Mouse (Mus musculus) ES-Bruce4 (cell line): Measurements from ENCODE around the gene Mest. TPM values are rescaled to one million over a fixed set of nuclear protein-coding genes. Genes with fewer than 3 reads are reported as not detected.

Experiments
- H3K27ac ChIP-seq: 2 replicates; pipeline ENCODE4 v1.5.1; 2012; ENCODE audit warnings: low read length, inconsistent platforms; ENCODE audit not compliant: insufficient read depth
- H3K27me3 ChIP-seq: 2 replicates; pipeline ENCODE4 v1.6.1; 2012; ENCODE audit warnings: mild to moderate bottlenecking, low read length, inconsistent platforms; ENCODE audit not compliant: control insufficient read depth, poor library complexity, insufficient read depth, severe bottlenecking
- H3K36me3 ChIP-seq: 2 replicates; pipeline ENCODE4 v1.6.1; 2012; ENCODE audit warnings: inconsistent platforms, mild to moderate bottlenecking, low read length, moderate library complexity; ENCODE audit not compliant: control insufficient read depth, poor library complexity, insufficient read depth, severe bottlenecking
- H3K4me1 ChIP-seq: one replicate; pipeline ENCODE4 v1.8.1; 2011; ENCODE audit warnings: low read length; ENCODE audit not compliant: control insufficient read depth, insufficient read depth
- H3K4me3 ChIP-seq: 2 replicates; pipeline ENCODE4 v1.5.1; 2011; ENCODE audit warnings: low read depth, mild to moderate bottlenecking, low read length
- H3K9ac ChIP-seq: 2 replicates; pipeline ENCODE4 v1.6.1; 2012; ENCODE audit warnings: low read depth, mild to moderate bottlenecking, inconsistent platforms; ENCODE audit not compliant: poor library complexity, severe bottlenecking
- H3K9me3 ChIP-seq: replicated peaks from 2 replicates; pipeline ENCODE4 v1.6.1; 2012; ENCODE audit warnings: mild to moderate bottlenecking, low read length, inconsistent platforms; ENCODE audit not compliant: control insufficient read depth, poor library complexity, insufficient read depth, severe bottlenecking
- CTCF ChIP-seq: IDR thresholded peaks from one replicate; pipeline ENCODE4 v1.8.1; 2011; ENCODE audit warnings: low read depth, low read length
- EP300 ChIP-seq: IDR thresholded peaks from 2 replicates; pipeline ENCODE4 v1.6.1; 2011; ENCODE audit warnings: low read depth, low read length; ENCODE audit not compliant: insufficient read depth
- POLR2A ChIP-seq: IDR thresholded peaks from one replicate; pipeline ENCODE4 v1.8.1; 2011; ENCODE audit warnings: low read length; ENCODE audit not compliant: insufficient read depth
- polyA plus RNA-seq: library from polyadenylated mRNA; stranded (reverse); fragments of >200 nt; gene quantifications from 2 replicates; pipeline ENCODE4 v1.2.4, GENCODE M21; 2011; ENCODE audit warnings: low read depth; ENCODE audit not compliant: missing spikeins, insufficient read depth, insufficient read length

Mest gene
- polyA plus RNA-seq, 1 experiment = 50.5 TPM

DNA sequence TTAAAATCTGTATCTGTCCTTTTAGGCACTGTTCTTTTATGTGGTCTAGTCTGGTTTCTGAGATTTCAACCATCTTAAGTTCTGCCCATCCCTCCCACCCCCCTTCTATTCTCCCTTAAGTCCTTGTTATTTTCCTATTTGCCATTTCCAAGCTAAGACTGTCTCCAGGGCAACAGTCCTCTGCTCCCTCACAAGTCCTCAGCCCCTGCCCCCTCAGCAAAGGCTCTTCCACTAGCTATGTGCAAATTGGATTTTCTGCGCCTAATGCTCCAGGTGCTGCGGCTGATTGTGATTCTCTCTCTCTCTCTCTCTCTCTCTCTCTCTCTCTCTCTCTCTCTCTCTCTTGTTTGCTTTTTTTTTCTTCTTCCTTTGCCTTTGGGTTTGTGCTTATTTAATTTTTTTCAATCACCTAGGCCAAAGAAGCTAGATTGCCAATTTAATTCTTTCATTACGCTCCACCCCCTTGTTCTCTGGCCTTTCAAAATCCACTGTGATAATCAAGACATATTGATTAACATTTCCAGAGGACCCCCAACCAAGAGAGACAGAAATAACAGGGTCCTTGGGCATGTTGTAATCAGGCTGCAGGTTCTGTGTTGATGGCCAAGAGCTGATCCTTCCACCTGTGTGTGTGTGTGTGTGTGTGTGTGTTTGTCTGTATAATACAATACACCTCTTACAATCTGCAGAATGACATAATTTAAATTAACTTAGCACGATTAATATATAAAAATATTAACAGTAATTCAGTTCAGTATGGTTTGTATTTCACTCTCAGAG, 772 bp upstream of the Mest start:
- Histone ChIP-seq H3K9ac (no peak overlapping the region), H3K9me3 (no peaks in the 10 kb centered on the region), H3K4me1 (no peaks in the 10 kb centered on the region), H3K27ac (no peak overlapping the region), H3K27me3 (no peaks in the 10 kb centered on the region), H3K36me3 (no peaks in the 10 kb centered on the region), H3K4me3 (no peak overlapping the region)
- TF ChIP-seq CTCF (no peak), POLR2A (no peak), EP300 (no peak)

DNA sequence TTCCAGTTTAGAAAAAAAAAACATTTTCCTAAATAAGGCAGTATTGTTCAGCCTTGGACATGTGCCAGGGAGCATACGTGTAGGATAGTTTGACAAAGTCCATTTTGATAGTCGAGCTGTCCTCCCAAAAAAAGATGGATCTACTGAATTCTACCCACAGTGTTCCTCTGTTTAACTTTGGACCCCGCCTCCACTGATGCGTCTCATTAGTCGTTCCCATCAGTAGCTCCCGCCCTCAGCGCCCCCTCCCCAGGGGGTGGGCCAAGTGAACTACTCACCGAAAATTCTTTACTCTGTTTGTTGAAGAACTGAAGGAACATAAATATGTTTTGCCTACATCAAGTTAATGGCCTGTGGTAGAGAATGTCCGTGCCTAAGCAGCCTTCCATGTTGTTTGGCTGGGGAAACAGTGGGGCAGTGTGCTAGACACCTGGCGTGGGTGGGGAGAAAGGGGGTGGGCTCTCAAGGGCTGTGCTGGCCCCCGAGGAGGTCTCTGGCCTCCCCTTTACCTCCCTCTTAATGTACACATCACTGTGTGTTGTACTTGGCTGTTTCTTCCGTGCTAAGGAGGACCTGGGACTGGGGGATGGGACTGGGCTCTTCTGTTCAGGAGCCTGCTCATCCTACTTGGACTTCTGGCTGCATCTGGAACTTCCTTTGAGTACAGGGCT, 7.1 kb downstream of the Mest start:
- Histone ChIP-seq H3K36me3 (no peaks in the 10 kb centered on the region), H3K9ac (no peak overlapping the region), H3K27ac (no peak overlapping the region), H3K9me3 (no peaks in the 10 kb centered on the region), H3K4me1 (no peaks in the 10 kb centered on the region), H3K27me3 (no peaks in the 10 kb centered on the region; the same call in 1 of the 2 replicates), H3K4me3 (no peak overlapping the region)
- TF ChIP-seq CTCF = no peak
- no peak for TF ChIP-seq POLR2A
- no peak for TF ChIP-seq EP300

DNA sequence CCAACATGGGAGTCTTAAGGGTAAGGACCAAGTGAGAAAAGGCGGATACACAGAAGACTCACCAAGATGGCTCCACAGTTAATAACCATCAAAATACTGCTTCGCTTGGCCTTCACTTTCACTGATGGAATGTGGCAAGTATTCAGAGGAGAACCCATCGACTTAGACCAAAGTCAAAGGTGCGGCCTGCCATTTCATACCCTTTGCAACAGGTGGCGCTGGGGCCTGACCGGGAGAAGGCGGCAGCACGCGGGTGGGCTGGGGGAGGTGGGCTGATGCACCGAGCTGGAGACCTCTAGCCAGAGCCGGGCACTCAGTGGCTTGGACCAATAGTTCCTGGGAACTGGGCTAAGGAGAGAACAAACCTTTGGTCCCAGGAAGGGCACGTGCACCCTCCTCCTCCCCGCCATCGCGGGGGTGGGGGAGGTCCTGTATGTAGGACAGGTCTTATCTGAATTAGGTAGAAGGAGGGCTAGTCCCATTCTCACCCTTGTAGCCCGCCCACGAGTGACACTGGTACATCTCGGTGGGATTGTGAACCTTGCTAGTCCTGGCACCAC, 9.3 kb downstream of the Mest start:
- H3K27me3 ChIP-seq = no peaks in the 10 kb centered on the region; the same call in 1 of the 2 replicates
- H3K36me3 ChIP-seq = no peaks in the 10 kb centered on the region
- no peaks in the 10 kb centered on the region for H3K4me1 ChIP-seq
- peaks cover 4% of the 10 kb centered on the region; the same call in 1 of the 2 replicates for H3K9me3 ChIP-seq
- TF ChIP-seq EP300 (no peak), CTCF (peak; percentile 33), POLR2A (no peak)
- H3K9ac ChIP-seq = no peak overlapping the region
- no peak overlapping the region for H3K27ac ChIP-seq
- peak overlapping the region; percentile 25 for H3K4me3 ChIP-seq

DNA sequence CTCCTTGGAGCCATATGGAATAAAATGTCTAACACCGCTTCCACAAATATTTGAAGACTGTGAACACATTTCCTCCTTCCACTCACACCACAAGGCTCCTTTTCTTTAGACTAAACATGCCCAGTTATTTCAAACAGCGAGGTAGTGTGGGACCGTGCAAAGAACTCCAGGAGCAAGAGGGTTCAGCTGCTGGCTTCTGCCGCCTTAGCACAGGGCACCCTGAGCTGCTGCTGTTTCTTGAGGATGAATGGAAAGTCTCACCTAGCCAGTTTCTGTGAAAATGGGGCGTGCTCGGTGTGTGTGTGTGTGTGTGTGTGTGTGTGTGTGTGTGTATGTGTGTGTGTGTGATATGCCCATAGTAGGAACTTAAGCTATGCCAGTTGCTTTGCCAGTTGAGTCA, 11.1 kb downstream of the Mest start:
- Histone ChIP-seq H3K9ac (no peak overlapping the region), H3K4me1 (no peaks in the 10 kb centered on the region), H3K36me3 (no peaks in the 10 kb centered on the region), H3K9me3 (peaks cover 11% of the 10 kb centered on the region), H3K27me3 (no peaks in the 10 kb centered on the region; the same call in 1 of the 2 replicates), H3K4me3 (no peak overlapping the region), H3K27ac (no peak overlapping the region)
- TF ChIP-seq EP300 = no peak
- TF ChIP-seq CTCF = no peak
- no peak for TF ChIP-seq POLR2A

DNA sequence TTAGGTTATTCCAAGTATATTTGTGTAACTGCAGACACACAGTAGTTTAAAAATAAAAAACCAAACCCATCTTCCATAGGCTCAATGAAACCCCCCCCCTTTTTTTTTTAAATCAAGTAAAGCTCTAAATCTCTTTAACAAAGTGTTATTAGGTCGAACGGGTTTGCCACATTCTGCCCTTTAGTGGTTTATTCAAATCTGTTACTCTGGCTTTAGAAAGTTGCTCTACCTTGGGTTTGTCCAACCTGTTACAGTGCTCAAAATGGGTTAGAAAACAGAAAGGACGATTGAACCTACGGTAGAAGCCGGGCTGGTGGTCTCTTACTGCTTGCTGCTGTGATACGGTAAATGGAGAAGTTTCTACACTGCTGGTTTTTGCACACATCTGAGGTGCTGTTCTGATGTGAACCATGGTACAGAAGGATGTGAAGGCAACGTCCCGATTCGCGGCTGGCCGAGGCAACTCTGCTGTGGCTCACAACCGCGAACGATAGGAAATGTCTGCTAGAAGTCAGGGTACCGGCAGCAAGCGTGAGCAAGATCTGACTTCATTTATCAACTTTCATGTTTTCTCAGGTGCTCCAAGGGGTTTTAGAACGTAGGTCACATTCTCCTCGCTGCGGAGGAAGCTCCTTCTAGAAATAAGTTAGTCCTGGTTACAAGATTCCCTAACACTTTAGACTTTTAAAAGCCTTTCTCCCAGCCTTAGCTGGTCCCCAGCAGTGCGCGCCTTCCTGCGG, 11.8 kb downstream of the Mest start:
- H3K9ac ChIP-seq = peak overlapping the region; percentile 21; the same call in 1 of the 2 replicates
- 0 out of 2 replicates have a peak overlapping the region, but pooled peaks have one; percentile 8 for H3K4me3 ChIP-seq
- no peaks in the 10 kb centered on the region; the same call in 1 of the 2 replicates for H3K27me3 ChIP-seq
- no peak for TF ChIP-seq POLR2A
- no peak for TF ChIP-seq EP300
- TF ChIP-seq CTCF = no peak
- H3K36me3 ChIP-seq = no peaks in the 10 kb centered on the region
- H3K9me3 ChIP-seq = peaks cover 17% of the 10 kb centered on the region
- no peak overlapping the region for H3K27ac ChIP-seq
- no peaks in the 10 kb centered on the region for H3K4me1 ChIP-seq
